Mouse (Mus musculus): ENCODE measurements around the gene Rcbtb2.

GRCm38 (mm10) chr14:73252276-73252675 is 129.4 kb downstream of the Rcbtb2 start:
- no peak for TF ChIP-seq POLR2A (IDR thresholded peaks at IDR 0.05; ENCODE audit: control insufficient read depth, extremely low read depth, insufficient read depth, low read length, poor library complexity)
- TF ChIP-seq CTCF (IDR thresholded peaks at IDR 0.05; ENCODE audit: borderline replicate concordance, control insufficient read depth, extremely low read depth, insufficient read depth, low read length, poor library complexity), result no peak

Measured in thymus, adult 2 months (tissue).